Mouse (Mus musculus) heart, adult 2 months (tissue): ENCODE data around the gene Stab2.

ENCODE experiments used
- CTCF ChIP-seq: fragments of 200-600 bp; IDR thresholded peaks from 2 replicates; pipeline ENCODE4 v1.8.1; 2022; ENCODE audit warnings: antibody characterized with exemption, mild to moderate bottlenecking, moderate library complexity
- EP300 ChIP-seq: fragments of 200-500 bp; IDR thresholded peaks from 2 replicates; pipeline ENCODE4 v1.6.1; 2011; ENCODE audit warnings: low read depth, low read length, control low read depth; ENCODE audit not compliant: insufficient read depth
- POLR2A ChIP-seq: fragments of 200-500 bp; IDR thresholded peaks from 2 replicates; pipeline ENCODE4 v1.6.1; 2011; ENCODE audit warnings: mild to moderate bottlenecking, low read depth, low read length, control low read depth; ENCODE audit not compliant: insufficient read depth

DNA sequence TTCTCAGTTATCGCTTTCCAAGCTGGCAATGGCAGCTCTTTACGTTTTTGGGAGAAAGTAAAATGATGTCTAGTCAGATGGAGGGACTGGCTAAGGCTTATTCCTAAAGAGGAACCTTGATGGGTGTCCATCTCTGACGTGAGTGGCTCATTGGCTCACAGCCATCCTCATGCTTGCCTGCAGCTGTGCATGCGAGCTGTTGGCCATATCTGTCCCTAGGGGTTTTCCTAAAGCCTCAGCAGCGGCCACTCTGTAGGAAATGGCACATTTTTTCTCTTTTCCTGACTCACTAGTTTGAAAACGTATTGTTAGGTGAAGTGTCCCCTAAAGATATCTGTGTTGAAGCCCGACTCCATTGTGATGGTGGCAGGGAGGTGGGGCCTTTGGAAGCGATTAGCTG is 18.0 kb downstream of the Stab2 start:
- TF ChIP-seq CTCF (no peak), POLR2A (no peak), EP300 (no peak)
